Mouse (Mus musculus): Measurements from ENCODE around the gene Zfp408.

DNA sequence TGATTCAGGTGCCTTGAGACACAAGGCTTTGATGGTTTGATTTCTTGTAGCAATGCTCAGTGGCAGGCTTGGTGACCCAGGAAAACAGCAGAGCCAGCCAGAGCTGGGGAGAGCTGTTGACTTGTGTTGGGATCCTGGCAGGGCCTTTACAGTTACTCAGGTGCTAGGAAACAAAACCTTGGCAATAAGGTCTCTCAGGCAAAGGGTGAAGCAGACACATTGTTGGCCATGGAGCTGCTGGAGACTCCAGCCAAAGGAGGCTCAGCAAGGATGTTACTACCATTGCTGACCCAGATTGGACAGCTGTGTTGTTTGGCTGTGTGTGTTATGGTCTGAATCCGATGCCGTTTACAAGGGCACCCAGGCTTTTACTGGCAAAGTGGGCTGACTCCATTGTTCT lies 24.0 kb upstream of the Zfp408 start:
- TF ChIP-seq CTCF (IDR thresholded peaks at IDR 0.05; ENCODE audit: insufficient read depth, low read length) (no peak), POLR2A (IDR thresholded peaks at IDR 0.05; ENCODE audit: borderline replicate concordance, extremely low read depth, low read depth, low read length) (no peak)
